Mouse (Mus musculus): Measurements from ENCODE around the gene Olfr1112.
"Not testable (repeated sequence)": the region's sequence is repeated elsewhere in the genome, so short reads cannot be mapped to it uniquely, and the experiment has no call there.

Olfr1112 gene

DNA sequence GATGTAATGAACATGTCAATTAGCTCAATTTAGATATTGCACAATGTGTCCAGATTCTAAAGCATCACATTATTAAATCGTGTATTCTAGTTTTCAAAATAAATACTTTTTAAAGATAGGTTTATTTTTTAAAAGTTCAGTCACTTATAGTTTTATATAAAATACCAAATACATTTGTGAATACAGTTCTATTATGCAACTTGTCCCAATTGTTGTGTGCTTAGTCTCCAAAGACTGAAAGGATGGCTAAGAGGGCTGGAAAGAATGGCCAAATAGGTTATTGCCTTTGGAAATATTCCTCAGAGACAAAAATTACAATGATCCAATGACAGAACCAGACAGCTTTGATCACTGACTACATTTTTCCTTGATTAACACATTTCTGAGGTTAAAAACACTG, at the start of gene Olfr1112:
Olfr1112 (plus strand) TSS at position 301 of the 400 bp plus-strand sequence.
- no peak for DNase-seq (ENCODE audit: low read depth, low spot score)

- no peak for DNase-seq (ENCODE audit: low read depth, low spot score)
These were observed 47.4 kb upstream of the Olfr1112 start, which contains the start of gene Olfr1110 for GRCm38 (mm10) chr2:87140200-87140599. TSS of gene Olfr1110 (minus strand) at chr2:87140300.

DNA sequence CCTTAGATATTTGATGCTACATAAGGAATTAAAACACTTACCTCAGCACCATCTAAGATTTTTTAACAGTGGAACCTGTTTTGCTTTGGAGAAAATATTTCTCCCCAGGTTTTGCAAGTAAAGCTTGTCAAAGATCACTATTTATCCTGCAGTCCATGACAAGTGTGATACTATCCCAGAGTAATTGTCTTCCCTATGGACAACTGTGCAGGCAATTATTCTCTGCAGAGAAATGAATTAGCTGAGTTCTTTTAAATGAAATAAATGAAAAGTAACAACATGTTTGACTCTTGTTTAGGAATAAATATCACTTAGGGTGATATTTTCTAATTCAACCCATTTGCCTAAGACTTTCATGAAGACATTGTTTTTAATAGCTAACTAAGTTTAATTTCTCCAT, 35.1 kb upstream of the Olfr1112 start, which contains the start of gene Olfr1111:
Olfr1111 (minus strand) TSS at position 101 of the 400 bp plus-strand sequence.
- DNase-seq (ENCODE audit: low read depth, low spot score), result no peak

DNA sequence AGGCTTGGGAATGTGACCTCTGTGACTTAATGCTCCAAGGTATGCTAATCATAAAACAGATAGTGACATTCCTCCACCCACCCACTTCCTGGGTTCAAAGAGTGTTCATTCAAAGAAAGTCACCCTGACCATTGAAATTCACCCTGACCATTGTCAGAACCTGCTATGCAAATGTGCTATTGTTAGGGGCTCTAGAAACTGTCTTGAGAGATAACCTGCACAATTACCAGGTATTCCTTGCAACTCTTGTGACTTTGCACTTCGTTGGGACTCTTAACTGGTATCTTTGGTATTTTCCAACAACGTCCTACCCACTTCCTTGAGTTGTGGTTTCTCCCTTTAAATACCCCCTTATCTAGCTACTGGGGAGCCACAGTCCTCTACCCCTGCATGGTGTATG, 19.9 kb upstream of the Olfr1112 start:
- not testable (repeated sequence) for DNase-seq (ENCODE audit: low read depth, low spot score)

DNA sequence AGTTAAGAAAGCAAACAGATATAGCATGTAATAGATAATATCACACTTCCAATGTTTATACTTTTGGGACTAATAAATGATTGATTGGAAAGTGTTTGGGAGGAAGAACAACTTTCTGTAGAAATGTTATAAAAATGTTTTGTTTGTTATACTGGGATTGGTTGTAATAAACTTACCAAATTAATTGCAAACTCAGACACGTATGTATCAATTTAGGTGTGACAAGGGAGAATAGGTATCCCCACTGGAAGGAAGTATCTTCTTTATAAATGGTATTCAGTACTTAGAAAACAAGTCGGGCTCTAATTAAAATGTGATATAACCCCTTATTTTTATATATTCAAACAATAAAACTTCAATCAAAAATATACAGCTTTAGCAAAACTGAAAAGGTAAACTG, 21.1 kb downstream of the Olfr1112 start, which contains the start of gene Olfr1113:
Olfr1113 (plus strand) TSS at position 301 of the 400 bp plus-strand sequence.
- no peak for DNase-seq (ENCODE audit: low read depth, low spot score)

All from CD4-positive helper T cell, adult 2 months (primary cell).